Mouse (Mus musculus) heart, embryonic 14.5 days (tissue): ENCODE results near the gene Amy2a4. TPM values are rescaled to one million over a fixed set of nuclear protein-coding genes. Genes with fewer than 3 reads are reported as not detected.
"Not testable (repeated sequence)": the region's sequence is repeated elsewhere in the genome, so short reads cannot be mapped to it uniquely, and the experiment has no call there.

Experiments
- ATAC-seq: fragments of 200-750 bp; cut with Nextera tagmentation; 2 replicates; pipeline ENCODE4 v1.8.0; 2017; ENCODE audit warnings: low read depth, moderate TSS enrichment; ENCODE audit not compliant: insufficient number of reproducible peaks, insufficient read depth, low FRiP score
- H3K27ac ChIP-seq, 2 experiments: fragments of 200-500 bp in 1 of 2; fragments of 300-500 bp in 1 of 2; sonication (generic) in 1 of 2; replicated peaks in 1 of 2; 2 replicates each; pipeline ENCODE4 v1.5.1; 2012 to 2014; ENCODE audit warnings: low read depth in 2 of 2, low read length in 2 of 2, control low read depth in 1 of 2, mild to moderate bottlenecking in 1 of 2, mixed read lengths in 1 of 2; ENCODE audit not compliant: control insufficient read depth in 1 of 2, insufficient read depth in 1 of 2
- H3K27me3 ChIP-seq: fragments of 300-500 bp; sonication (generic); 2 replicates; pipeline ENCODE4 v1.6.1; 2014; ENCODE audit warnings: mild to moderate bottlenecking, low read length, control low read depth; ENCODE audit not compliant: control insufficient read depth, insufficient read depth
- H3K36me3 ChIP-seq: fragments of 300-500 bp; sonication (generic); 2 replicates; pipeline ENCODE4 v1.6.1; 2014; ENCODE audit warnings: mild to moderate bottlenecking, control low read depth, low read length, mixed read lengths; ENCODE audit not compliant: control insufficient read depth, insufficient read depth
- H3K4me1 ChIP-seq, 2 experiments: fragments of 200-500 bp in 1 of 2; fragments of 300-500 bp in 1 of 2; sonication (generic) in 1 of 2; 2 replicates each; pipeline ENCODE4 v1.6.1; 2012 to 2014; ENCODE audit warnings: low read length in 2 of 2, control low read depth in 1 of 2, mixed read lengths in 1 of 2; ENCODE audit not compliant: control insufficient read depth in 2 of 2, insufficient read depth in 2 of 2
- H3K4me2 ChIP-seq: fragments of 300-500 bp; sonication (generic); 2 replicates; pipeline ENCODE4 v1.6.1; 2014; ENCODE audit warnings: mild to moderate bottlenecking, low read length
- H3K4me3 ChIP-seq, 2 experiments: fragments of 200-500 bp in 1 of 2; fragments of 300-500 bp in 1 of 2; sonication (generic) in 1 of 2; 2 replicates each; pipeline ENCODE4 v1.5.1; 2012 to 2014; ENCODE audit warnings: low read length in 2 of 2, mild to moderate bottlenecking in 2 of 2, control low read depth in 1 of 2, low read depth in 1 of 2, moderate library complexity in 1 of 2; ENCODE audit not compliant: control insufficient read depth in 1 of 2, insufficient read depth in 1 of 2
- H3K9ac ChIP-seq: fragments of 300-500 bp; sonication (generic); 2 replicates; pipeline ENCODE4 v1.6.1; 2014; ENCODE audit warnings: mild to moderate bottlenecking, low read length
- H3K9me3 ChIP-seq: fragments of 300-500 bp; sonication (generic); 2 replicates; pipeline ENCODE4 v1.6.1; 2016; ENCODE audit warnings: low read length, control low read depth; ENCODE audit not compliant: control insufficient read depth
- WGBS: fragments of 180-500 bp; shearing (Covaris S2); extraction: QIAGEN DNeasy Blood & Tissue Kit; methylation state at CpG from one replicate; pipeline ENCODE4 v1.1.7; 2014; 5-methylcytosine and 5-hydroxymethylcytosine counted together
- polyA plus RNA-seq: library from polyadenylated mRNA; unstranded; fragments of >200 nt; fragmentation: Nextera tagmentation; extraction: Ambion mirVana; gene quantifications from 2 replicates; pipeline ENCODE4 v1.2.1, GENCODE M21; 2014

Amy2a4 gene
- polyA plus RNA-seq: not detected in 2 replicates

DNA sequence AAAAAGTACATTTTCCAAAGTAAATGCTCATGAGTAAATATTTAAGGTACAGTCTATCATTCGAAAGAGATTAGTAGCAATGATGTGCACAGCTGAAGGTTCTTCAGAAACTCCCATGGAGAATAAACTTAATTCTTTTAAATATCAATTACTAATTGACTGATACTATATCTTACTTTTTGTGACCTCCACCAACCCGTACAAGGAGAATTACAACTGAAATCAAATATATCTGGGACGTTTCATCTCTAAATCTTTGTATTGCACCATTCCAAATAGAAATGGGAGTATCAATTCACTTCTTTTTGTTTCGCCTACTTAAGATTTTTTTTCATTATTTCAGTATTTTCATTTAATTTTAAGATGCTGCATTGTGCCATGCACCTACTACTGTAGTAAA is at the start of gene Amy2a4:
Gene Amy2a4 (minus strand): TSS at position 101 of the 400 bp plus-strand sequence.
- not testable (repeated sequence) for ATAC-seq, H3K4me1 ChIP-seq, H3K27ac ChIP-seq, H3K36me3 ChIP-seq, H3K9ac ChIP-seq, H3K4me2 ChIP-seq, H3K27me3 ChIP-seq, H3K9me3 ChIP-seq, H3K4me3 ChIP-seq
- no CpG with 5 or more reads among the region's 4 CpGs for WGBS

DNA sequence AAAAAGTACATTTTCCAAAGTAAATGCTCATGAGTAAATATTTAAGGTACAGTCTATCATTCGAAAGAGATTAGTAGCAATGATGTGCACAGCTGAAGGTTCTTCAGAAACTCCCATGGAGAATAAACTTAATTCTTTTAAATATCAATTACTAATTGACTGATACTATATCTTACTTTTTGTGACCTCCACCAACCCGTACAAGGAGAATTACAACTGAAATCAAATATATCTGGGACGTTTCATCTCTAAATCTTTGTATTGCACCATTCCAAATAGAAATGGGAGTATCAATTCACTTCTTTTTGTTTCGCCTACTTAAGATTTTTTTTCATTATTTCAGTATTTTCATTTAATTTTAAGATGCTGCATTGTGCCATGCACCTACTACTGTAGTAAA is 32.7 kb upstream of the Amy2a4 start, which contains the start of gene Amy2a3:
Gene Amy2a3 (minus strand): TSS at position 101 of the 400 bp plus-strand sequence.
- H3K27ac ChIP-seq, H3K4me1 ChIP-seq, H3K36me3 ChIP-seq, H3K4me3 ChIP-seq, H3K9ac ChIP-seq, H3K9me3 ChIP-seq, H3K4me2 ChIP-seq, ATAC-seq, H3K27me3 ChIP-seq: not testable (repeated sequence)
- no CpG with 5 or more reads among the region's 4 CpGs for WGBS

DNA sequence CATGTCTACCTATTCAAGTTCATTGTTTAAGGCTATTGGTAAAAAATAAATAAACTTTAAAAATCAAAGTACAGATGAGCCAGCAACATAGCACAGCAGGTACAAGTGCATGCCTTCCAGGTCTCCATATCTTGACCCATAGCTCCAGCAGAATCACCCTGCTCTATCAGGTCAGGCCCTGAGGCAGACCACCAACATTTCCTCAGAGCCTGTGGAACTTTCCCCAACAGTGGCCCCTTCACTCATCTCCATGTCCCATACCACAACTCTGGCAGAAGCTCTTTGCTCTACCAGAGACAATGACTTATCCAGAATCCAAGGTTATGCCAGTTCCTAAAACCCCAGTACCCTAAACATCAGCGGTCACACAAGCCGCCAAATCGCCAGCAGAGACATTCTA is 21.7 kb upstream of the Amy2a4 start:
- H3K27me3 ChIP-seq, ATAC-seq: not testable (repeated sequence)
- WGBS: no CpG with 5 or more reads among the region's 3 CpGs

DNA sequence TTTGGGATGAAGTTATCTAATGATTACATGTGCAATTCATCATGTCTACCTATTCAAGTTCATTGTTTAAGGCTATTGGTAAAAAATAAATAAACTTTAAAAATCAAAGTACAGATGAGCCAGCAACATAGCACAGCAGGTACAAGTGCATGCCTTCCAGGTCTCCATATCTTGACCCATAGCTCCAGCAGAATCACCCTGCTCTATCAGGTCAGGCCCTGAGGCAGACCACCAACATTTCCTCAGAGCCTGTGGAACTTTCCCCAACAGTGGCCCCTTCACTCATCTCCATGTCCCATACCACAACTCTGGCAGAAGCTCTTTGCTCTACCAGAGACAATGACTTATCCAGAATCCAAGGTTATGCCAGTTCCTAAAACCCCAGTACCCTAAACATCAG is 11.0 kb downstream of the Amy2a4 start:
- not testable (repeated sequence) for ATAC-seq, H3K9ac ChIP-seq, H3K27ac ChIP-seq, H3K4me2 ChIP-seq, H3K9me3 ChIP-seq, H3K4me1 ChIP-seq, H3K27me3 ChIP-seq, H3K4me3 ChIP-seq, H3K36me3 ChIP-seq

More for the DNA sequence above, 21.7 kb upstream of the Amy2a4 start:
- H3K4me1 ChIP-seq, H3K9me3 ChIP-seq, H3K9ac ChIP-seq, H3K27ac ChIP-seq, H3K4me3 ChIP-seq, H3K36me3 ChIP-seq, H3K4me2 ChIP-seq: not testable (repeated sequence)

DNA sequence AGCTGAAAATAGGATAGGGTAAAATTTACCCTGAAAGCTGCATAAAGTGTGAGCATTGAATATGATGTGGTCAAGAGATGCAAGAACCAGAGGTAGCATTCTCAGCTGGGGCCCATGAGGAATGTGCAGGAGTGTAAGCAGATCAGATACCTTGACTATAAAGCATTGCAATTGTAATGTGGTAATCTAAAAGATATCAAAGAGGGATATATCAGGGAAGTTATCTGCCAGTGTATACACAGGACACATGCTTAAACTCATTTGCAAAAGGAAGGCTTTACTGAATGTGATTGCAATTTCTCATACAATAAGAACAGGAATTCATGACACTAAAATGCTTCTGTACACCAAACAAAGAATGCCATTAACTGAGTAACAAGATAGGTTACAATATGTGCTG is 11.7 kb downstream of the Amy2a4 start:
- not testable (repeated sequence) for H3K27ac ChIP-seq, H3K4me2 ChIP-seq, H3K4me3 ChIP-seq, H3K27me3 ChIP-seq, ATAC-seq, H3K9me3 ChIP-seq, H3K36me3 ChIP-seq, H3K9ac ChIP-seq, H3K4me1 ChIP-seq

DNA sequence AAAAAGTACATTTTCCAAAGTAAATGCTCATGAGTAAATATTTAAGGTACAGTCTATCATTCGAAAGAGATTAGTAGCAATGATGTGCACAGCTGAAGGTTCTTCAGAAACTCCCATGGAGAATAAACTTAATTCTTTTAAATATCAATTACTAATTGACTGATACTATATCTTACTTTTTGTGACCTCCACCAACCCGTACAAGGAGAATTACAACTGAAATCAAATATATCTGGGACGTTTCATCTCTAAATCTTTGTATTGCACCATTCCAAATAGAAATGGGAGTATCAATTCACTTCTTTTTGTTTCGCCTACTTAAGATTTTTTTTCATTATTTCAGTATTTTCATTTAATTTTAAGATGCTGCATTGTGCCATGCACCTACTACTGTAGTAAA is 32.5 kb downstream of the Amy2a4 start, which contains the start of gene Amy2a5:
Gene Amy2a5 (minus strand): TSS at position 101 of the 400 bp plus-strand sequence.
- no CpG with 5 or more reads among the region's 4 CpGs for WGBS
- not testable (repeated sequence) for H3K4me3 ChIP-seq, H3K4me1 ChIP-seq, H3K4me2 ChIP-seq, H3K27me3 ChIP-seq, H3K9me3 ChIP-seq, H3K36me3 ChIP-seq, H3K27ac ChIP-seq, H3K9ac ChIP-seq, ATAC-seq

Other genes with a start within 250 kb of the Amy2a4 start
- not detected in 2 replicates for gene Amy2a5, start 32.6 kb downstream of the Amy2a4 start, polyA plus RNA-seq
- not detected in 2 replicates for gene Amy2a3, start 32.6 kb upstream of the Amy2a4 start, polyA plus RNA-seq
- not detected in 2 replicates for gene Amy2a2, start 65.2 kb upstream of the Amy2a4 start, polyA plus RNA-seq
- not detected in 2 replicates for gene Amy2a1, start 241.0 kb upstream of the Amy2a4 start, polyA plus RNA-seq